Mouse (Mus musculus) erythroblast, embryonic 14.5 days (primary cell): Measurements from ENCODE around the gene Tcf12. TPM values are rescaled to one million over a fixed set of nuclear protein-coding genes. Genes with fewer than 3 reads are reported as not detected.

ENCODE experiments used
- H3K27me3 ChIP-seq: 2 replicates; pipeline ENCODE4 v1.6.1; 2012; ENCODE audit warnings: inconsistent platforms; ENCODE audit not compliant: control insufficient read depth
- H3K36me3 ChIP-seq: 2 replicates; pipeline ENCODE4 v1.6.1; 2012; ENCODE audit warnings: mild to moderate bottlenecking, inconsistent platforms; ENCODE audit not compliant: control insufficient read depth
- H3K4me1 ChIP-seq: 2 replicates; pipeline ENCODE4 v1.6.1; 2012; ENCODE audit warnings: inconsistent platforms; ENCODE audit not compliant: control insufficient read depth
- H3K4me3 ChIP-seq: replicated peaks from 2 replicates; pipeline ENCODE3; 2012; ENCODE audit warnings: moderate library complexity, mild to moderate bottlenecking, inconsistent platforms
- H3K9me3 ChIP-seq: 2 replicates; pipeline ENCODE4 v1.6.1; 2012; ENCODE audit warnings: low read length, inconsistent platforms, mixed read lengths; ENCODE audit not compliant: control insufficient read depth
- GATA1 ChIP-seq: IDR thresholded peaks from 2 replicates; pipeline ENCODE4 v1.6.1; 2012; ENCODE audit warnings: low read length, inconsistent platforms, mixed read lengths
- TAL1 ChIP-seq: IDR thresholded peaks from 3 replicates; pipeline ENCODE4 v1.6.1; 2012; ENCODE audit warnings: low read length, inconsistent platforms, mixed read lengths
- polyA plus RNA-seq: library from polyadenylated mRNA; stranded (reverse); fragments of >175 nt; gene quantifications from 2 replicates; pipeline ENCODE4 v1.2.3, GENCODE M21; 2012

Tcf12 gene
- polyA plus RNA-seq, 1 experiment: 1.2 TPM

DNA sequence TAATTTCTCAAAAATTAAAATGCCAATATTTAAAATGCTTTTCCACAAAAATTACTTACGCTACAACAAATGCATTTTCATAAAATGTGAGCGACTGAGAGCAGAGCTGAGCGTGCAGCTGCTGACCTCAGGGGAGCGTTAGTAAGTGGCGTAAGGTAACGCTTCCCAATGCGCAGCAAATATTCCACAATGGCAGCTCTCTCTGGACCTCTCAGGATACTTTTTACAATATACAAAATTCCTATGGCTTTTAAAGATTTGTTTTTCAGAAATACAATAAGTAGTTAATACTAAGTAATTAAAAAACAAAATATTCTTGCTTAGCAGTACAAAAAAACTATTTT, 216.8 kb downstream of the Tcf12 start:
- Histone ChIP-seq H3K4me1 (peaks cover 2% of the 10 kb centered on the region; the same call in 1 of the 2 replicates), H3K36me3 (no peaks in the 10 kb centered on the region), H3K27me3 (no peaks in the 10 kb centered on the region), H3K4me3 (no peak overlapping the region), H3K9me3 (no peaks in the 10 kb centered on the region)
- no peak for TF ChIP-seq TAL1
- TF ChIP-seq GATA1: no peak

DNA sequence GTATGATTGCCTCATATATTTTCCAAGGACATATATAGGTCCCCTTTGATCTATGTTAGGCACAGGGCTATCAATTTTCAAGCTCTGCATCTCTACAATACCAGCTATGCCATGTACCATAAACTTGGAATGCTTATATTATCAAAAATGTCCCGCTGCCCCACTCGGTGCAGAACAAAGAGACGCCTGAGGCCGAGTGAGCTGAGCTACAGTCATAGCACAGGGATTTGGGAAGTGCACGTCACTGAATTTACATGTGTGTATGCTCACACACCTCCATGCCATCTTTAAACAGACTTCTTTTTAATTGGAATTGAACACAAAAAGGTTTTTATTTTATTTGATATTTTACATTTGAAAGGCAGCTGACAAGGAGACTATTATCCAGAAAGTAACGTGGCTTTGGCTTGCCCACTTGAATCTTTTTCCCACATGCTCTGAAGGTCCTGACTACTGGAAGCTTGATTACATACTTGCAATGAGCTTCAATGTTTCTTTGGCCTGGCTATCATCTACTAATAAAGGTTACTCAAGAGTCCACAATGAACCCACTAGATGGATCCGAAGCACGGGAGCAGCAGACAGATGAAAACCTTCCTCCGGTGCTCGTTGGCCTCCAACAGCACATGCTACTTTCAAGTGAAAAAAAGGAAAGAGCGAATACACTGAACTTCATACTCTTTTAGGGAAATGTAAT, 217.3 kb downstream of the Tcf12 start:
- Histone ChIP-seq H3K36me3 (no peaks in the 10 kb centered on the region), H3K27me3 (no peaks in the 10 kb centered on the region), H3K4me3 (no peak overlapping the region), H3K9me3 (no peaks in the 10 kb centered on the region), H3K4me1 (peaks cover 2% of the 10 kb centered on the region; the same call in 1 of the 2 replicates)
- TF ChIP-seq GATA1 (no peak), TAL1 (no peak)

DNA sequence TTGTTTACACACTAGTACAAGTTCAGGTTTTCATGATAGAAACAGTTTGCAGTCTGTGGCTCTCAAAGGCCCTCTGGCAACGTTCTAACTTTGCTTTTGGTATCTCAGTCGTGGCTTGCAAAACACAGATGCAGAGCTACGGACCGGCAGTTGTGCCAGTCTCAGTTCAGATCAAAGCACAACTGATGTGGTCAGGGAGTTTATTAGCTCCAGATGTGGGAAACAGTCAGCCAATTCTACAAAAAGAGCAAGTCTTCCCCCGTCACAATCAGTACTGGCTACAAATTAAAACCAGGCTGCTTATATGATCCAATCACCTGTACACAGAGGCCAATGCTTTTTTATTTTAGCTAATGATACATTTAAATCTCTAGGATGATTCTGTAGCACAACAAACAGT, 223.2 kb downstream of the Tcf12 start:
- Histone ChIP-seq H3K9me3 (no peaks in the 10 kb centered on the region), H3K4me3 (no peak overlapping the region), H3K27me3 (no peaks in the 10 kb centered on the region), H3K4me1 (no peaks in the 10 kb centered on the region; the same call in 1 of the 2 replicates), H3K36me3 (peaks cover 3% of the 10 kb centered on the region)
- TF ChIP-seq GATA1 (no peak), TAL1 (no peak)

DNA sequence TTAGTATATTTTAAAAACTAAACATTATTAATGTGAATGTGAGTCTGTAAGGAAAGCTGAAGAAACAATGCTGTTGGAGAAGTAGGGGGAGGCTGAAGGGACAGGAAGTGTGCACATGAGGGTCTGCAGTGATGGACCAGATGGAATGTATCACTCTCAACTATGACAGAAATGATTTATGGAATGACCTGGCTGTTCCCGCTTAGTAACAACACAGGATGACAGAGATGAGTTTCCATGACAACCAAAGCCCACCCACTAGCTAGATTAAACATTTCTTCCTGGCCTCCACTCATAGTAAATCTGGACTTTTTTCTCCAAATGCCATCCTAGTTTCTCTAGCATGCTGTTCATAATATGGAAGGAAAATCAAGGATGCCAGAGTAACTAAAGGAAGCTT, 231.0 kb downstream of the Tcf12 start:
- H3K36me3 ChIP-seq: peaks cover 28% of the 10 kb centered on the region
- H3K9me3 ChIP-seq: no peaks in the 10 kb centered on the region
- no peaks in the 10 kb centered on the region for H3K27me3 ChIP-seq
- H3K4me1 ChIP-seq: no peaks in the 10 kb centered on the region
- no peak overlapping the region for H3K4me3 ChIP-seq
- TF ChIP-seq TAL1 (no peak), GATA1 (no peak)

DNA sequence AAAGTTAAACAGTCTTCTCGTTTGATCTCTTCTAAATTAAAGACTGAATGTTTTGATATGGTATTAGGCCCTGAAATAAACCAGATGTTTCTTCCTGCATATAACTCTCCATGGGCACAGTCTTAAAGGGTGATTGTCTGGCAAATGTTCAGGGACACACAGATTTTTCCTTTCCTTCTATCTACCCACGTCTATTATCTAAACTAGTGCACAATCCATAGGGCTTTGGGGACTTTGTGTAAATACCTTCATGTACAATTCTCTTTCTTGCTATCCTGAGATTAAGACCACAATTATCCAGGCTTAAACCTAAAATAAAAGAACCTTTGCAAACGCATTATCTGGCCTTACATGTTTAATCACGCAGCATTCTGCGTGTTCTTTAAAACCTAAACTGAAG, 231.7 kb downstream of the Tcf12 start:
- Histone ChIP-seq H3K4me3 (no peak overlapping the region), H3K9me3 (no peaks in the 10 kb centered on the region), H3K27me3 (no peaks in the 10 kb centered on the region), H3K4me1 (no peaks in the 10 kb centered on the region), H3K36me3 (peaks cover 28% of the 10 kb centered on the region)
- TF ChIP-seq GATA1: no peak
- no peak for TF ChIP-seq TAL1

DNA sequence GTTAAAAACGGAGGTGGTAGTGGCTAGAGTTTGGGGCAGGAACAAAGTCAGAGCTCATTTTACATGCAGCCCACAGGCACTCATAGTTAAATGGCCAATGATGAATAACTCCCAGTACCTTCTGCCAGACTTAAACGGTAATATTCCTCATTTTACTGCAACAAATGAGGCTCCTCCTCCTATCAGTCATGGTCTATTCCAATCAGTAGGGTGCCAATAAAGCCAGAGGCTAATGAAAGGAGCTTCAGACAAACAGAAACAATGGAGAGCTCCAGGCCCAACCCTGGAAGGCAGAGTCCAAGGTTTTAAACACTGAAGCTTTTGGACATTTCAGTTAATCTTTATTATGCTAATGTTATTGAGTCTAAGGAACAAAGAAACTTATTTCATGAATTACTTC, 232.3 kb downstream of the Tcf12 start:
- Histone ChIP-seq H3K4me3 (no peak overlapping the region), H3K4me1 (no peaks in the 10 kb centered on the region), H3K27me3 (no peaks in the 10 kb centered on the region), H3K36me3 (peaks cover 34% of the 10 kb centered on the region), H3K9me3 (no peaks in the 10 kb centered on the region)
- TF ChIP-seq TAL1: no peak
- TF ChIP-seq GATA1: no peak

DNA sequence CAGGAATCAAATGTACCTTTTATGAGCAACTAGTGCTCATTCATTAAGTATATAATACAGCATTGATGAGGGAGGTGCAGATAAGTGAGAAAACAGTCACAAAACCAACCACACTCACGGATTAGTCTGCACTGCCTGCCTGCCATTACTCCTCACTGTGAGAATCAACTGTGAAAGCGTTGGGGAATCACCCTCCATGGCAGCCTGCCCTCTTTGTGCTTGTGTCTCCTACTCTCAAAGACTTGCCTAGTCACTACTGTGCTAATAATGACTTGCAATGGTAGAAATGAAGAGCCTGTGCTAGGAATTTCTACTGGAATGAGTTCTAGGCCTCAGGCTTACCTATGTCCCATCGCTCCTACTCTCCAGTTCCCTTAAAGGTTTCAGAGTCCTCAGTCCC, 233.8 kb downstream of the Tcf12 start:
- no peaks in the 10 kb centered on the region for H3K9me3 ChIP-seq
- H3K4me3 ChIP-seq: no peak overlapping the region
- H3K36me3 ChIP-seq: peaks cover 27% of the 10 kb centered on the region
- no peaks in the 10 kb centered on the region for H3K4me1 ChIP-seq
- TF ChIP-seq GATA1 (no peak), TAL1 (no peak)
- no peaks in the 10 kb centered on the region for H3K27me3 ChIP-seq

DNA sequence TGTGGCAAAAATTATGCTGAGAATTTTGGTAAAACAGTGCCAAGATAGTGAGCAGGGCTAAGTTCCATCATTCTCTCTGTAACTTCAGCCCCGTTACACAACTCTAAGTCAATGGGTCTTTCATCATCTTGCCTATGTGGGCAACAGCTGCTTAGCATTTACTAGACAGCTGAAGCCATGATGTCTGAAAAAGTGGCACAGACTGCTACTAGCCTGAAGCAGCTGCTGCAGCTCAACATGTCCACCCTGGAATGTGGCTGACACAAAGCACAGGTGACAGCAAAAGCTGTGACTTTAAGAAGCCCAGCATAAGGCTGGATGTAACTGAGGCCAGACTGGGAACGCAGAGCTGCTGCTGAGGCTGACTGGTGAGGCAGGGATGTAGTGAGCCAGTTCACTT, 236.9 kb downstream of the Tcf12 start:
- no peaks in the 10 kb centered on the region for H3K9me3 ChIP-seq
- H3K4me3 ChIP-seq: no peak overlapping the region
- H3K36me3 ChIP-seq: peaks cover 20% of the 10 kb centered on the region
- H3K27me3 ChIP-seq: no peaks in the 10 kb centered on the region
- H3K4me1 ChIP-seq: no peaks in the 10 kb centered on the region
- TF ChIP-seq GATA1: no peak
- TF ChIP-seq TAL1: no peak

DNA sequence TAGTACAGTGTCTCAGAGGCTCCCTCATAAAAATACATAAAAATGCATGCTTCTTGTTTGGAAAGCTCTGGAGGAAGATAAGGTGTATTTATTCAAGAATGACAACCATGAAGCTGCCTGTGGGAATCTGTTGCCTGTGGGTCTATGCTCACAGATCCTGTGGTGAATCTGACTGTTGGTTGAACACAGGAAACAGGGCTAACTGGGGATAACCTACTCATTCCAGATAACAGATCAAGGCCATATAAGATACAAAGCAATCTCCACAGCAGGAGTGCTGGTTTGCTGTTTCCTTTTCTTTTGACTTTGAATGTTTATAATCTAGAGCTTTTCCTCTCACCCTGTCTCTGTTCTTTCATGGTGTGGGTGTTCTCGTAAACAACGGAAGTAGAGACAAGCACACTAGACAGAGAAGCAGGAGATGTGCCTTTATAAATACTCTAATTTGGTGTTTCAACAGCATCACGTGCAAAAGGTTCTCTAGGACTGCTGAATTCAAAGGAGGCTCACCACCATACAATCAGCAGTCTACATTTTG, 237.6 kb downstream of the Tcf12 start:
- Histone ChIP-seq H3K9me3 (no peaks in the 10 kb centered on the region), H3K4me3 (no peak overlapping the region), H3K36me3 (peaks cover 21% of the 10 kb centered on the region), H3K27me3 (no peaks in the 10 kb centered on the region), H3K4me1 (no peaks in the 10 kb centered on the region)
- TF ChIP-seq TAL1: no peak
- TF ChIP-seq GATA1: no peak

DNA sequence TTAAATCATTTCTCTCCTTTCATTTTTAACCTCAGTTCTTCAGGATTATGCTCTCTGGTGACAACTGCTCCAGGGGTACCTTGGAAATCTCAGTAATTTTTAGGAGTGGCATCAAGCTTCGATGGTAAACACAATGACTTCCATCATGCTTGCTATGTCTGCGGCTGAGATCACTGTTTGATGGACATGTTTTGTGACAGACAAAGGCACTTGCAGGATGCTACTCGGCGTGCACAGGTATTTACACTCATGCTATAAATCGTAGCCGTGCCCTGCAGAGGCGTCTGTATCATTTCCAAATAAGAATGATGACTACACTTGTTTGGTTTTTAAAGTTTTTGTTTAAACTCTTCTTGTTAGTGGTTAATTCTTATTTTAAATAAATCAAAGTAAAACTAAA, 248.3 kb downstream of the Tcf12 start:
- H3K4me3 ChIP-seq: no peak overlapping the region
- H3K27me3 ChIP-seq: no peaks in the 10 kb centered on the region
- H3K4me1 ChIP-seq: no peaks in the 10 kb centered on the region
- no peaks in the 10 kb centered on the region for H3K9me3 ChIP-seq
- H3K36me3 ChIP-seq: peaks cover 21% of the 10 kb centered on the region
- TF ChIP-seq GATA1 (no peak), TAL1 (no peak)
